Mouse (Mus musculus) lung, embryonic 16.5 days (tissue): ENCODE measurements around the gene Klhl26. TPM values are rescaled to one million over a fixed set of nuclear protein-coding genes. Genes with fewer than 3 reads are reported as not detected.

ENCODE experiments used
- ATAC-seq: fragments of 200-750 bp; cut with Nextera tagmentation; 2 replicates; pipeline ENCODE4 v1.8.0; 2017; ENCODE audit warnings: low read depth, mild to moderate bottlenecking, moderate library complexity
- H3K27ac ChIP-seq: fragments of 300-500 bp; sonication (generic); 2 replicates; pipeline ENCODE4 v1.5.1; 2014; ENCODE audit warnings: mild to moderate bottlenecking, control low read depth, low read length
- H3K27me3 ChIP-seq: fragments of 300-500 bp; sonication (generic); 2 replicates; pipeline ENCODE4 v1.6.1; 2014; ENCODE audit warnings: low read depth, low read length, mixed read lengths; ENCODE audit not compliant: control insufficient read depth, insufficient read depth
- H3K36me3 ChIP-seq: fragments of 300-500 bp; sonication (generic); 2 replicates; pipeline ENCODE4 v1.6.1; 2014; ENCODE audit warnings: low read length; ENCODE audit not compliant: control insufficient read depth, insufficient read depth
- H3K4me1 ChIP-seq: fragments of 300-500 bp; sonication (generic); replicated peaks from 2 replicates; pipeline ENCODE4 v1.6.1; 2014; ENCODE audit warnings: low read length, mixed read lengths; ENCODE audit not compliant: control insufficient read depth, insufficient read depth
- H3K4me2 ChIP-seq: fragments of 300-500 bp; sonication (generic); 2 replicates; pipeline ENCODE4 v1.6.1; 2014; ENCODE audit warnings: low read depth, low read length, control low read depth
- H3K4me3 ChIP-seq: fragments of 300-500 bp; sonication (generic); 2 replicates; pipeline ENCODE4 v1.5.1; 2014; ENCODE audit warnings: mild to moderate bottlenecking, low read length, control low read depth
- H3K9ac ChIP-seq: fragments of 300-500 bp; sonication (generic); 2 replicates; pipeline ENCODE4 v1.6.1; 2014; ENCODE audit warnings: low read length, control low read depth
- H3K9me3 ChIP-seq: fragments of 300-500 bp; sonication (generic); 2 replicates; pipeline ENCODE4 v1.6.1; 2016; ENCODE audit warnings: low read length; ENCODE audit not compliant: control insufficient read depth
- WGBS: fragments of 180-500 bp; shearing (Covaris S2); extraction: QIAGEN DNeasy Blood & Tissue Kit; methylation state at CpG from one replicate; pipeline ENCODE4 v1.1.7; 2014; 5-methylcytosine and 5-hydroxymethylcytosine counted together
- polyA plus RNA-seq: library from polyadenylated mRNA; unstranded; fragments of >200 nt; fragmentation: Nextera tagmentation; extraction: Ambion mirVana; gene quantifications from 2 replicates; pipeline ENCODE4 v1.2.1, GENCODE M21; 2015

The Klhl26 gene
- polyA plus RNA-seq, 1 experiment from 2014 or later = 28.8 TPM

DNA sequence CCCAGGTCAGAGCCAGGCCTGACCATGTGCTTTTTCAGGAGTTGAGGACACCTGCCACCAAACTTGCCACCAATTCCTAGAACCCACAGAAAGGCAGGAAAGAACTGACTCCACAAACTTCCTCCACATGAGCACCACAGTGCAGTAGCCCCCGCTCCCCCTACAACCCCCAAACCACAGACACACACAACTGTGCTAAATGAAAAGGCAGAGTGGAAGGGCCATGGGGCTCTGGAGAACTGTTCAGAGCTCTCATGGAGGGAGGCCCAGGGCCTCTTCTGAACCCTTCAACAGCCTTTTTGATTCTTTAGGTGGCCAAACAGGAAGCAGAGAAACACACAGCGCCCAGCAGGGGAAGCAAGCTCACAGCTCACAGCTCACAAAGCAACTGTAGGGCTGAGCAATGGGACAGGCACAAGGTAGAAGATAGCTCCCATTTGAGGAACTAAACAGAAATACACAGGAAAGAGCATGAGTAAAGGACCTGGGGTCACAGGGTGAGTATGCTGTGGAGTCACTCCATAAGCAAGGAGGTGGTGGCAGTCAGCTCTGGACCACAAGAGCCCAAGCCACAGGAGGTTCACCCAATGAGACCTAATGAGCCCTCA is 50.4 kb downstream of the Klhl26 start:
- no peak overlapping the region for H3K4me3 ChIP-seq

DNA sequence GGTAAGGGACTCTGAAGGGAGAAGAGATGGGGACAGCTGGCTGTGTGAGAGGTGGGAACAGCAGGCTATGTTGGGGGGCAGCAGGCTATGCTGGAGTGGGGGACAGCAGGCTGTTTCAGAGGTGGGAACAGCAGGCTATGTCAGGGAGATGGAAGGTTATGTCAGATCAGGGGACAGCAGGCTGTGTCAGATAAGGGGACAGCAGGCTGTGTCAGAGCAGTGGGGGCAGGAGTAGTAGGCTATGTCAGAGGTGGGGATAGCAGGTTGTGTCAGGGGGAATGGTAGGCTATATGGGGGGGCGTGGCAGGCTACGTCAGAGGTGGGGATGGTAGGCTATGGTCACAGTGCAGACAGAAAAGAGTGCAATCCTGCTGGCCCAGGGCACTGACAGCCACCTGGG is 54.0 kb downstream of the Klhl26 start:
- no peak for ATAC-seq

More for the DNA sequence above, 50.4 kb downstream of the Klhl26 start:
- 80% methylated on average over 2 of the region's 2 CpGs for WGBS
- H3K27ac ChIP-seq = no peak overlapping the region
- H3K4me2 ChIP-seq = no peak overlapping the region
- no peaks in the 10 kb centered on the region for H3K36me3 ChIP-seq
- ATAC-seq = 0 out of 2 replicates have a peak, but pooled peaks have one; percentile 12
- H3K27me3 ChIP-seq = no peaks in the 10 kb centered on the region
- H3K4me1 ChIP-seq = peaks cover 2% of the 10 kb centered on the region; the same call in 1 of the 2 replicates
- no peaks in the 10 kb centered on the region for H3K9me3 ChIP-seq
- no peak overlapping the region for H3K9ac ChIP-seq

DNA sequence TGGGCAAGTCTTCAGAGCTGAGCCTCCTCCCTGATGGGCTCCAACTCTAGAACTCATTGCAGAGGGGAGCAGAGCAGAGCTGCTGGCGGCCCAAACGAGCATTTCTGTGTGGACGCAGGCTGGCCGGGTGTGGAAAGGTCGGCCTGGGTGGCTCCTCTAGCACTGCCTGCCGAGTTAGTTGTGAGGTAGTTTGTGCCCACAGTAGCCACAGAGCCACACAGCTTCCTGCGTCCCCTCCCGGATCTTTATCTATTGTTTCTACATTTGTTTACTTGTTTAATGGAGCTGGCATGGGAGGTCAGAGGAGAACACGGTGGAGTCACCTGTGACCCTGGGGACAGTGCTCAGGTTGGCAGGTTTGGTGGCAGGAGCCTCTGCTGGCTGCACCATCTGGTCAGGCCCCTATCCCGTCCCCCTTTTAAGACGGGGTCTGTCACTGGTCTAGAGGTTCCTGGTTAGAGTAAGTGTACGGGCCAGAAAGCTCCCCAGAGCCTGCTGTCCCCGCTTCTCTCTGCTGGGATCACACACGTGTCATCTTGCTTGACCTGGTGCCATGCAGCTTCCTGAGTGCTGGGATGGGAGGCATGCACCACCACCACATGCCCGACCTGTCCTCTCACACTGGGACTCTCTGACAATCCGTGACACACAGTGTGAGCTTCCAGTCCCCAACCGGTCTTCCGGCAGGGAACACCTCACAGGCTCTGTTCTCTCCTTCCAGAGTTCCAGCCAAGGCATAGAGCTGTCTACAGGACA is 55.2 kb downstream of the Klhl26 start:
- no peaks in the 10 kb centered on the region for H3K36me3 ChIP-seq
- H3K4me3 ChIP-seq = no peak overlapping the region
- H3K27ac ChIP-seq = no peak overlapping the region
- no peaks in the 10 kb centered on the region for H3K27me3 ChIP-seq
- no peaks in the 10 kb centered on the region for H3K9me3 ChIP-seq
- peaks cover 25% of the 10 kb centered on the region for H3K4me1 ChIP-seq
- WGBS = 65% methylated on average over 18 of the region's 18 CpGs
- no peak for ATAC-seq
- no peak overlapping the region for H3K9ac ChIP-seq
- no peak overlapping the region for H3K4me2 ChIP-seq

More for the DNA sequence above, 54.0 kb downstream of the Klhl26 start:
- 67% methylated on average over 2 of the region's 2 CpGs for WGBS
- H3K36me3 ChIP-seq = no peaks in the 10 kb centered on the region
- H3K9me3 ChIP-seq = no peaks in the 10 kb centered on the region
- no peak overlapping the region for H3K9ac ChIP-seq
- H3K27ac ChIP-seq = no peak overlapping the region
- no peak overlapping the region for H3K4me2 ChIP-seq
- peaks cover 19% of the 10 kb centered on the region for H3K4me1 ChIP-seq
- no peaks in the 10 kb centered on the region for H3K27me3 ChIP-seq
- no peak overlapping the region for H3K4me3 ChIP-seq

DNA sequence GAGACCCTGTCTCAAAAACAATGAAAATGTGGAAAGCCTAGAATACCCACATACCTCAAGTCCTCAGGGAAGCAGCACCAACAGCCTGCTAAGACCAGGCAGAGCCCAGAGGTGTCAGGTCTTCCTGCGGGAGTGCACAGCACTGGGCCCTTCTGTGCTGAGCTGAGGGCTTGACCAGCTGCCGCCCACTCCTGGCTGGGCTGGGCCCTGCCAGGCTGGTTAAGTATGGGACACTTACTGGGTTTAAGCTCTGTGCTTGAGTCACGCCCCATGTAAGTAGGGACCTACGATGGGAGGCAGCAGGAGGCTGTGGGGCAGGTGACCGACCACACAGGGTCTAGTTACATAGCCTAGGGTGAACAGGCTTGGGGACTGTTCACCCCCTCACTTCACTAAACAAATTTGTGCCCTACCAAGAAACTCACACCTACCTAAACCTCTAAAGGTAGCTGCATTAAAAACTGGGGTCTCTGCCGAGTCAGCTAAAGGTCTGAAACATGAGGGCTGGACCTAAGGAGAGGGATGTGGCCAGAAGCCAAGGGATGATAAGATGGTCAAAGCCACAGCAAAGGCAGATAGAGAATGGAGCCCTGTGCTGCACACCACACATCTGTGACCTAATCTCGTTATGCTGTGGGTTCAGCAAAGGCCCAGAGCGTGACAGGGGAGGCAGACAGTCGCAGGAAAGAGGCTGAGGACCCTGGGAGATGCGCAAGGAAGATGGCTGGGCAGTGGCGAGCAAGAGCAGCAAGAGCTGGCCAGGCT is 56.7 kb downstream of the Klhl26 start:
- Histone ChIP-seq H3K9ac (no peak overlapping the region), H3K36me3 (no peaks in the 10 kb centered on the region), H3K27me3 (no peaks in the 10 kb centered on the region), H3K4me1 (peaks cover 23% of the 10 kb centered on the region), H3K27ac (no peak overlapping the region), H3K4me3 (no peak overlapping the region), H3K4me2 (no peak overlapping the region), H3K9me3 (no peaks in the 10 kb centered on the region)
- ATAC-seq = no peak
- 73% methylated on average over 11 of the region's 11 CpGs for WGBS

DNA sequence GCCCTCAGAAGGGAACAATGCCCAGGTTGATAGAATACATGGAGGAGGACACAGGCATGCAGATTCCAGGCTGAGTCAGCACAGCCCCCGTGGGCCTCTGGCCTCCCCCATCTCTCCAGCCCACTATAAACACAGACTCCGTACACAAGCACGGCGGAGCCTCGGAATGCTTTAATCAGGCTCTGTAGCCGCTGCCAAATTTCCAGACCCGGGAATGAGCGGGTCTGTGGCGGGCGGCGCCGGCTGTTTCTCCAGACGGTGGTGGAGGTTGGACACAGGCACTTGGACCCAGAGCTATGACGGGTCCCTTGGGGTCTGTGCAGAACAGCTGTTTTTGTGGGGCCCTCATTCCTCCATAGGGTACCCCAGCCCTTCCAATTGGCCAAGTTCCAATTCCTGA is 57.8 kb downstream of the Klhl26 start:
- peak overlapping the region; percentile 42; the same call in 1 of the 2 replicates for H3K27ac ChIP-seq
- H3K36me3 ChIP-seq = no peaks in the 10 kb centered on the region
- no peaks in the 10 kb centered on the region for H3K9me3 ChIP-seq
- no peak overlapping the region for H3K9ac ChIP-seq
- WGBS = 17% methylated on average over 14 of the region's 14 CpGs
- no peak overlapping the region for H3K4me3 ChIP-seq
- ATAC-seq = peak; percentile 80
- H3K4me1 ChIP-seq = peaks cover 23% of the 10 kb centered on the region
- no peak overlapping the region for H3K4me2 ChIP-seq
- H3K27me3 ChIP-seq = no peaks in the 10 kb centered on the region

DNA sequence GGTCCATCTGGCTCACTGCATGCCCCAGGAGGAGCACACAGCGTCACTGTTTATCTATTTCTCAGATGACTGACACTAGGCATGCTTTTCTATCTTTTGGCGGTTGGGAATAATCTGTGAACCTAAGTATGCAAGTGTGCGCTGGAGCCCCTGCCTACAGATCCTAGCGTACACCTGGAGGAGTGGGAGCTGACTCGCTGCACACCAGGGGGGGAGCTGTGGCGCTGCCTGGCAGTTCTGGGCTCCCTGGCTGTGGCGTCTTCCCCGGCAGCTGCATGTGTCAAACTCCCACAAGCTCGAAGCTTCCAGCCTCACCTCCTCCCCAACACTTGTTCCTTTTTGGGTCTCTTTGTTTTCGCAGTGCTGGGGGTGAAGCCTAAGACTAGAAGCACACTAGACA is 58.9 kb downstream of the Klhl26 start:
- H3K9me3 ChIP-seq = no peaks in the 10 kb centered on the region
- H3K27ac ChIP-seq = no peak overlapping the region
- H3K36me3 ChIP-seq = no peaks in the 10 kb centered on the region
- ATAC-seq = no peak
- peak overlapping the region; percentile 21; the same call in 1 of the 2 replicates for H3K9ac ChIP-seq
- H3K4me2 ChIP-seq = no peak overlapping the region
- no peaks in the 10 kb centered on the region for H3K27me3 ChIP-seq
- peaks cover 23% of the 10 kb centered on the region for H3K4me1 ChIP-seq
- no peak overlapping the region for H3K4me3 ChIP-seq
- WGBS = 25% methylated on average over 10 of the region's 10 CpGs

DNA sequence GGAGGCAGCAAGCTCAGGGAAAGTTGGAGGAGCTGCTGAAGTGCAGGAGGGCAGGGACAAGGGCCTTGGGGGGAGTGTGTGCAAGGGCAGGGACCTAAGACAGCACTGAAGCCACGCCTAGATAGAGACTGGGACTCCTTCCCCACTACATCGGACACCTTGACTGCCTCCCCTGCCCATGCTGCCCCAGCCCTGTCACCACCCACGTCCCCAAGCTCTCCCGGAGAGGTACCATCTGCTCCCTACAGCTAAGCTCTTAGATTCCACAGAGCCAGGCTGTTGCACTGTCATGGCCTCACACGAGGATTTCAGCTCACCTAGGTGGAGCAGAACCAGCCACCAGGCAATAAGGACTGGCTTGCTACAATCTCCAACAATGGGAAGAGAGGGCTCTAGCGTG is 59.8 kb downstream of the Klhl26 start:
- no peak overlapping the region for H3K27ac ChIP-seq
- no peak overlapping the region for H3K4me2 ChIP-seq
- no peak for ATAC-seq
- H3K36me3 ChIP-seq = no peaks in the 10 kb centered on the region
- no peak overlapping the region for H3K9ac ChIP-seq
- H3K9me3 ChIP-seq = no peaks in the 10 kb centered on the region
- 51% methylated on average over 6 of the region's 6 CpGs for WGBS
- no peaks in the 10 kb centered on the region for H3K27me3 ChIP-seq
- no peak overlapping the region for H3K4me3 ChIP-seq
- peaks cover 23% of the 10 kb centered on the region for H3K4me1 ChIP-seq

DNA sequence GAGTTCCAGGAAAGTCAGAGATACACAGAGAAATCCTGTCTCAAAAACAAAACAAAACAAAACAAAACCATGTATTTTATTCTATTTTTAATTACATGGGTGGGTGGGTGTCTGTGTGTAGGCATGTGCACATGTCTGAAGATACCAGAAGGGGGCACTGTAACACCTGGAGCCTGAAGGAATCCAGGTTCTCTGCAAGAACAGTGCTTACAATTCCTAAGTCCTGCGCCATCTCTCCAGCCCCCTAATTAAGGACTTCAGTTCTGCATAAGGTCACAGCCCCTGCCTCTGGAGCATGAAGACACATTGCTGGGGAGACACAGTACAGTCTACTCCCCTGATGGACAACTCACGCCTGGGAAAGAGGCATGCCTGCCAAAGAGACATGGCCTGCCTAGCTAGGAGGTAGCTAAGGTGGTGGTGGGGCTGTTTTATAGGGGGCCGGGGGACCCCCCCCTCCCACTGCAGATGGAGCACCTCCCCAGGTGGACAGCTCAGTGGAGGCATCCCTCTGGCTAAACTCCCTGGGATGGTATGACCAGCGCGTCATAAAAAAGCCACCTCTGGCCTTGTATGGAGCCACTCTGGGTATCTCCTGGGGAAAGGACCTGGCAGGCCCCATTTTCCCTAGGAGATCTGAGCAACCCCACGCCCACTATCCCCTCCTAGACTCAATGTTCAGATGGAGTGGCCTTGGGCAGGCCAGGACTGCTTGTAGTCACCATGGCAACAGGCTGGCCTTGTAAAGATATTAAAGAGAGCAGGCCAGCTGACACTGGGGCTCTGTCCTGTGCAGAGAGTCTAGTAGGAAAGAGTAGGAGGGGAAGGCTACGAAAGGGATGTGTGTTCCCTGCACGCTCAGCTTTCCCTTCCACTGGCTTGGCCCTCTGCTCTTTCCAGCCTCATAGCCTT is 61.0 kb downstream of the Klhl26 start:
- Histone ChIP-seq H3K4me3 (no peak overlapping the region), H3K9me3 (no peaks in the 10 kb centered on the region), H3K9ac (no peak overlapping the region), H3K4me1 (peaks cover 23% of the 10 kb centered on the region), H3K4me2 (no peak overlapping the region), H3K36me3 (no peaks in the 10 kb centered on the region), H3K27ac (no peak overlapping the region), H3K27me3 (no peaks in the 10 kb centered on the region)
- ATAC-seq = peak; percentile 31; the same call in 1 of the 2 replicates
- WGBS = 72% methylated on average over 8 of the region's 8 CpGs
